Mouse (Mus musculus) monocyte, adult 2 months (primary cell): ENCODE measurements around the gene Yy1.

Source experiments
- DNase-seq, 2 experiments: peaks; one replicate each; pipeline ENCODE4 v3.0.0; 2022; ENCODE audit warnings: low spot score in 2 of 2, low read depth in 1 of 2

The Yy1 gene

GRCm38 (mm10) chr12:108792546-108793452 lies at the start of gene Yy1:
Gene Yy1 (plus strand): TSS chr12:108792973.
- peak; percentile 96 to 99 for DNase-seq

- DNase-seq, result no peak
Observed at GRCm38 (mm10) chr12:108745990-108746389, 46.8 kb upstream of the Yy1 start.

- DNase-seq, result no peak
Observed at GRCm38 (mm10) chr12:108749019-108749418, 43.8 kb upstream of the Yy1 start.

GRCm38 (mm10) chr12:108749454-108749853 lies 43.3 kb upstream of the Yy1 start:
- DNase-seq, result no peak

- no peak for DNase-seq
Observed at GRCm38 (mm10) chr12:108750226-108750625, 42.5 kb upstream of the Yy1 start.

GRCm38 (mm10) chr12:108751790-108752189 lies 41.0 kb upstream of the Yy1 start:
- no peak for DNase-seq

GRCm38 (mm10) chr12:108755141-108755540 lies 37.6 kb upstream of the Yy1 start:
- no peak for DNase-seq

GRCm38 (mm10) chr12:108756611-108757010 lies 36.2 kb upstream of the Yy1 start:
- DNase-seq, result no peak

GRCm38 (mm10) chr12:108757717-108758257 lies 35.0 kb upstream of the Yy1 start:
- DNase-seq, result peak; percentile 96 to 98

- DNase-seq, result no peak
Observed at GRCm38 (mm10) chr12:108758273-108758672, 34.5 kb upstream of the Yy1 start.

GRCm38 (mm10) chr12:108758682-108759081 lies 34.1 kb upstream of the Yy1 start:
- no peak for DNase-seq

GRCm38 (mm10) chr12:108759266-108759665 lies 33.5 kb upstream of the Yy1 start:
- no peak for DNase-seq

- no peak for DNase-seq
Observed at GRCm38 (mm10) chr12:108760016-108760415, 32.8 kb upstream of the Yy1 start.

- no peak for DNase-seq
Observed at GRCm38 (mm10) chr12:108760500-108761020, 32.2 kb upstream of the Yy1 start.

- peak in 1 of 2 experiments; percentile 42 for DNase-seq
Observed at GRCm38 (mm10) chr12:108761209-108761608, 31.6 kb upstream of the Yy1 start.

- DNase-seq, result no peak
Observed at GRCm38 (mm10) chr12:108761665-108762064, 31.1 kb upstream of the Yy1 start.

GRCm38 (mm10) chr12:108763057-108763796 lies 29.5 kb upstream of the Yy1 start:
- no peak for DNase-seq

- peak in 1 of 2 experiments; percentile 58 for DNase-seq
Observed at GRCm38 (mm10) chr12:108764917-108765678, 27.7 kb upstream of the Yy1 start.

GRCm38 (mm10) chr12:108765751-108766221 lies 27.0 kb upstream of the Yy1 start:
- DNase-seq, result peak; percentile 72 to 77

- DNase-seq, result no peak
Observed at GRCm38 (mm10) chr12:108766316-108766715, 26.5 kb upstream of the Yy1 start.

- no peak for DNase-seq
Observed at GRCm38 (mm10) chr12:108766866-108767265, 25.9 kb upstream of the Yy1 start.
